Mouse (Mus musculus): ENCODE measurements around the gene Eno1. TPM values are rescaled to one million over a fixed set of nuclear protein-coding genes. Genes with fewer than 3 reads are reported as not detected.

Eno1 gene
- polyA plus RNA-seq, 1 experiment, result 505 TPM

DNA sequence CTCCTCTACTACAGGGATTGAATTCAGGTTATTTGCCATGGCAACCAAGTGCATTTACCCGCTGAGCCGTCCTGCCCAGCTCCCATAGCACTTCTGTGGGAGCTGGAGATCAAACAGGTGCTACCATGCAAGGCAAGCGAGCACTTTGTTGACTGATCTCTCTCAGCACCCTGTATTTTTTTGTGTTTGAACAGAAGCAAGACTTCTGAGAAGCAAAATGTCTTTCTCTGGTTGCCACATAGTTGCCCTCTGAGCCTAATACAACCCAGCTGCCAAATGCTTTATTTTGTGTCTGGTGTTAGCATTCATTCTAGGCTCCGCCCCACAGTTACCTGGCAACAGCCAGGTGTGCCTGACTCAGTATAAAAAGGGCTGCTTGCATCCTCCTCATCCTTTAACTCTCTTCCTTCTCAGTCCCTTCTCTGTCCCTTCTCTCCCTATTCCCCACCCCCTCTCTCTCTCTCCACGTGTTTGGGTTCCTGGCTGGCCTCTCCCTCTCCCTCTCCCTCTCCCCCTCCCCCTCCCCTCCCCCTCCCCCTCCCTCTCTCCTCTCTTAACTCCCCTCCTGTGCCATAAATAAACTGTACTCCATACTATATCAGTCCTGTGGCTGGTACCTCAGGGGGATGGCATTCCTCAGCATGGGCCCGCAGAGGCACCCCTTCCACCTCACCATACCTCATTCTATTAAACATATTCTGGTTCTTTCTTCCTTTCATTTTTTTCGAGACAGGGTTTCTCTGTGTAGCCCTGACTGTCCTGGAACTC is 7.8 kb upstream of the Eno1 start:
- DNase-seq (ENCODE audit: low read depth), result no peak
- TF ChIP-seq CTCF (IDR thresholded peaks at IDR 0.05; ENCODE audit: borderline replicate concordance, extremely low read depth, insufficient read depth, insufficient read length), result no peak
- no peak for TF ChIP-seq POLR2A (IDR thresholded peaks at IDR 0.05; ENCODE audit: borderline replicate concordance, extremely low read depth, insufficient read depth, insufficient read length, poor library complexity, severe bottlenecking)

DNA sequence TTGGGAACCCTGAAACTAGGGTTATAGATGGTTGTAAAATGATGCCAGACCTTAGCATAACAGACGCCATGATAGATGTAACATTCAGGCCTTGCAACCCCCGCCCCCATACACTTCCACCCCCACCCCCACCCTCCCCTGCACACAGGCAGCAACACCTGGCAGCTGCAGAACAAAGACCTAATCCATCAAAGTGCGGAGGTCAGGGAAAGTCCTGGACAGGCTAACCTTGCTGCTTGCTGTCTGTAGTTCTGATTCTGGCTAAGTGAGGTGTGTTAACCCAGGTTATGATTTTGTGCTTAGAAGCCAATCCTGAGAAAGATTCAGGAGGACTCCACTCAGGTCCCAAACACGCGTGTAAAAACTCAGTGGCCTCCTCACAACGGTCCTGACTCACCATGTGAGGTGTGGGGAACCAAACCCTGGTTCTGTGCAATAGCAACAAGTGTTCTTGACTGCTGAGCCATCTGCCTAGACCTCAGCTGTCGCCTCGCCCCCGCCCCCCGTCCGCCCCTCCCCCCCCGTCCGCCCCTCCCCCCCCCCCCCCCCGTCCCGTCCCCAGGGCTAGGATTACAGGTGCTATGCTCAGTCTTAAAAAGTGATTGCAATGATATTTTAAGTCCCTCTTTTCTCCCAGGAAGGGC is 6.7 kb upstream of the Eno1 start:
- DNase-seq (ENCODE audit: low read depth), result no peak
- TF ChIP-seq CTCF (IDR thresholded peaks at IDR 0.05; ENCODE audit: borderline replicate concordance, extremely low read depth, insufficient read depth, insufficient read length) (no peak), POLR2A (IDR thresholded peaks at IDR 0.05; ENCODE audit: borderline replicate concordance, extremely low read depth, insufficient read depth, insufficient read length, poor library complexity, severe bottlenecking) (no peak)

DNA sequence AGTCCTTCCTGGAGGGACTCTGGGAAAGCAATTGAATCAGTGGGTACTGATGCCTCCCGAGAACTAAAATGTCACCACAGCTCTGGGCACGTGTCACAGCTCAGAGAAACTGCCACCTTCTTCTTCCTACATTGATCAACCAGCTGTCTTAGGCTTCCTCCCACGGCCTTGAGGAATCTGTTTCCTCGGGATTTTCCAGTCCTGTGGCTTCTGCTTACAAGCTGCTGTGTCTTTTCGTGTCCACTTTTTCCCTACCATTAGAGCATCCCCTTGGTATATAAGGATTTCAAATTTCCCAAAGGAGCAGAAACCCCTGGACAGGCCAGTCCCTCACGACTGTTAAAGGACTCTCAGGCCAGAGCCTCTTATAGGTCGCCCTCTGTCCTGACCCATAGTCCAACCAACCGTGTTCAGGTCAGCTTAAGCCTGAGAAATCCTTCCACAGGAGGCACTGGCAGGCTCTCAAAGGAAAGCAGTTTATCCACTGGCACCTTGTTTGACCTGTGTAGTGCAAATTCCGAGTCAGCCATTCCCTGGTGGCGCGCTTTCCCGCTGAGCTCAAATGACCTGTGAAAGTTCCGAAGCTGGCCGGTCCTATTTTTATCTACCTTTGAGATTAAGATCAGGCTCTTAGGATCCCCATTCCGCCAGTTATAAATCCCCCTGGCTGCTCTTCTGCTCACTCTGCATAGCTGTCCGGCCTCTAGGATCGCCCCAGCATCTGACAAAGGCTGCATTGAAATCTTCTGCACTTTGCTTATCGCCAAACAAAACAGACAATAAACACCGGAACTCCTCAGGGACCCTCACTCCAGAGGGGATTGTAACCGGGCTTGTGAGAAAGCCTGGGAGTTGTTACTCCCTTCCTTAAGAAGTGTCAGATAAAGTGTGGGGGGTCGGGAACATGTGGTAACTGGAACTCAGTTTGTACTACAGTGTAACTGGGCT is 5.8 kb upstream of the Eno1 start:
- no peak for DNase-seq (ENCODE audit: low read depth)
- TF ChIP-seq CTCF (IDR thresholded peaks at IDR 0.05; ENCODE audit: borderline replicate concordance, extremely low read depth, insufficient read depth, insufficient read length) (no peak), POLR2A (IDR thresholded peaks at IDR 0.05; ENCODE audit: borderline replicate concordance, extremely low read depth, insufficient read depth, insufficient read length, poor library complexity, severe bottlenecking) (no peak)

DNA sequence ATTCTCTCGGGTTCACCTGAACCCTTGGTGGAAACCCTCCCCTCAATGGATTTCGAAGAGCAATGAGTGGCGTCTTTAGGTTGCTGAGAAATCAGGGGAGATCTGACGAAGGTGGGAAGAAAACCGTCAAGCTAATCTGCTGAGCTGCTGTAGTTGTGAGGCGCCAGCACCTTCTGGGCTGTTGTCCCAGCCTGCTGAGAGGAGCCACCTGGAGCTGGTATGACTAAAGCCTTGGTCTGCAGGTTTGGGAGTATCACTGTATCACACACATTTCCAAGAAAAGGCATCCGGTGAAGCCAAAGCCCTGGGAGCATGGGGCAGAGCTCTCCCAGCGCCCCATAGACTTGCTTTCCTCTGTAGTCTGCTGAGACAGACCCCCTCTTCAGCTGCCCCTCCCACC is 4.7 kb upstream of the Eno1 start:
- TF ChIP-seq POLR2A (IDR thresholded peaks at IDR 0.05; ENCODE audit: borderline replicate concordance, extremely low read depth, insufficient read depth, insufficient read length, poor library complexity, severe bottlenecking), result no peak
- no peak for DNase-seq (ENCODE audit: low read depth)

DNA sequence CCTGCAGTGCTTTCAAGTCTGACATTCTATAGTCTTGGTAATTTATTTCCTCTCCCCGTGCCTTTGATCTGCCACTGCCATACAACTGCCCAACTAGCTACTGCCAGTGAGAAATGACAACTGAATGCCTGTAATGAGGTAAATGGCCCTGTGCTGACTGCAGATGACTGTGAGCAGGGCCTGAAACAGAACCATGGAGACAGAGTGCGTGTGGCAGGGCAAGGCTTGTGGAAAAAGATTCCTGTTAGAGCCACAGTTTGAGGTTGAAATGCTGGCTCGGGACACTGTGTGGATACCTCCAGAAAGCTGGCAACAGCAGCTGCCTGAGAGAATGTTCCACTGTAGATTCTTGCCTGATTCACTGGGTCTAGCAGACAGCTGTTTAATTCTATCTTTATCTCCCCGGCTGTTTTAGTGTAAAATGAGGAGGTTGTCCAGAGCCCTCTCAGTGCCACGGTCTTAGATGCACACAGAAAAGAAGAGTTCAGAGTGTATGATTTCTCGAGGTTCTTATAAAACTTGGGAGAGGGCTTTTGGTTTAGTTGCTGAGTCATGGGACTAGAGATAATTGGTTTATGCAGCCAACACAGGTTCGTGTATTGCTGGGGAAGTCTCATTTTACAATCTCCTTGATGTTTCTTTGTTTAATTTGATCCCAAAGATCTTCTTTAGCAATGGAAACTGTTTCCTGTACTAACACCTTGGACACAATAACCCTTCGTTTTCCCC is 1.8 kb upstream of the Eno1 start:
- TF ChIP-seq CTCF (IDR thresholded peaks at IDR 0.05; ENCODE audit: borderline replicate concordance, extremely low read depth, insufficient read depth, insufficient read length) (no peak), POLR2A (IDR thresholded peaks at IDR 0.05; ENCODE audit: borderline replicate concordance, extremely low read depth, insufficient read depth, insufficient read length, poor library complexity, severe bottlenecking) (no peak)
- peak; percentile 64 for DNase-seq (ENCODE audit: low read depth)

DNA sequence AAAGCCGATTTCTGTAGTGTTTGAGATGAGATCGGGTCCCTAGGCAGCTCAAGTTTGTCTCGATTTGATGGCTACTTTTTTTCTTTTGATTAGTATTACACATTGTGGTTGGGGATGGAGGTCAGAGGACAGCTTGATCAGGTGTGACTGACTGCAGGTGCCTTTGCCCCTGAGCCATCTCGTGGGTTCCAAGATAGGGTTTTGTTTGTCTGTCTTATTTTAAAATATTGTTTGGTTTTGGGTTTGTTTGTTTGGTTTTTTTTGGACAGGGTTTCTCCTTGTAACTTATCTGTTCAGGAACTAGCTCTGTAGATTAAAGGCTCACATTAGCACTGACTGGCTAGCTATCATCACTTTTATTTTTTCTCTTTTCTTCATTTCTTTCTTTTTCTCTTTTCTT is 936 bp upstream of the Eno1 start:
- no peak for TF ChIP-seq POLR2A (IDR thresholded peaks at IDR 0.05; ENCODE audit: borderline replicate concordance, extremely low read depth, insufficient read depth, insufficient read length, poor library complexity, severe bottlenecking)
- TF ChIP-seq CTCF (IDR thresholded peaks at IDR 0.05; ENCODE audit: borderline replicate concordance, extremely low read depth, insufficient read depth, insufficient read length), result no peak
- no peak for DNase-seq (ENCODE audit: low read depth)

DNA sequence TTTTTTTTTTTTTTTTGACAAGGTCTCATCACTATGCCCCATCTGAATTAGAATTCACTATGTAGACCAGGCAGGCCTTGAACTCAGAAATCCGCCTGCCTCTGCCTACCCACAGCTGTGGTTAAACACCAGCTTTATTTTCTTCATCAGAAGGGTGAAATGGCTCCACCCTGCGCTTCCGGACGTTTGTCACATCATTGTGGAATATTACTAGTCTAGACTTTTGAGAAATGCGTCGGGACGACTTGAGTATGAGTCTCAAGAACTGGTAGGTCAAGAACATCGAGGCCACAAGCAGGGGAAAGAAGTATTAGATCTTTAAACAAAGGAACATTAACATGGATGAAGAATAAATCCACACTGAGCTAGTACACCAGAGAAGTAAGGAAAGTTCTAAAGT is 490 bp upstream of the Eno1 start:
- no peak for DNase-seq (ENCODE audit: low read depth)
- TF ChIP-seq CTCF (IDR thresholded peaks at IDR 0.05; ENCODE audit: borderline replicate concordance, extremely low read depth, insufficient read depth, insufficient read length) (no peak), POLR2A (IDR thresholded peaks at IDR 0.05; ENCODE audit: borderline replicate concordance, extremely low read depth, insufficient read depth, insufficient read length, poor library complexity, severe bottlenecking) (no peak)

DNA sequence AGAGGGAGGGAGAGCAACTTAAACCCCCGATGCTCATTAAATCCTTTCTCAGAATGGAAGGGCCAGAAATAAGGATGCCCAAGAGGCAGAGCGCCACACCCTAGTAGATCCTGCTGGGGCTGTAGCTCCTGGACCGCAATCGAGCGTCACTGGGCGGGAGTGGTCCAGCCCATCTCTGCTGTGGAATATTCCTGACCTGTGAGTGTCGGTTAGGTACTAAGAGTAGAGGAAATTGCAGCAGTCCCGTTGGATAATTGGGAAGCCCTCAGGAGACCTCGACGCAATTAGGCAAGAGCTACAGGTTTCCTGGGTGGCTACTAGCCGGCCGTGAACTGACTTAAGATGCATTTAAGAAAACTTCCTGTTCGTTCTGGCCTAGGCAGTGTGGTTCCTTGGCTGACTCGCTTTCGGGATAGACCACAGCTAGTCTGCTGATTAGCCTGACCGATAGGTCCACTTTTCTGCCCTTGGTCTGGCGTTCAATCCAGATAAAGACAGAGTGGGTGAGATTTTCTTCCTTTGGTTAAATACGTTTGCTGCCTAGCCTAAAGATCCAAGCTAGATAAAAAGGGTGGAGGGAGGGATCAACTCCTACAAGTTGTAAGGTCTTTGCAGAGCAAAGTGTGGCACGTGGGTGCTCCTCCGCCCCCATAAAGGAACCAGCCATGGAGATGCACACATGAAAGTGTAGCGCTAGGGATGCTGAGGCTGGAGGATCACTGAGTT is 1.3 kb downstream of the Eno1 start:
- no peak for TF ChIP-seq CTCF (IDR thresholded peaks at IDR 0.05; ENCODE audit: borderline replicate concordance, extremely low read depth, insufficient read depth, insufficient read length)
- TF ChIP-seq POLR2A (IDR thresholded peaks at IDR 0.05; ENCODE audit: borderline replicate concordance, extremely low read depth, insufficient read depth, insufficient read length, poor library complexity, severe bottlenecking), result no peak
- DNase-seq (ENCODE audit: low read depth), result peak; percentile 49

DNA sequence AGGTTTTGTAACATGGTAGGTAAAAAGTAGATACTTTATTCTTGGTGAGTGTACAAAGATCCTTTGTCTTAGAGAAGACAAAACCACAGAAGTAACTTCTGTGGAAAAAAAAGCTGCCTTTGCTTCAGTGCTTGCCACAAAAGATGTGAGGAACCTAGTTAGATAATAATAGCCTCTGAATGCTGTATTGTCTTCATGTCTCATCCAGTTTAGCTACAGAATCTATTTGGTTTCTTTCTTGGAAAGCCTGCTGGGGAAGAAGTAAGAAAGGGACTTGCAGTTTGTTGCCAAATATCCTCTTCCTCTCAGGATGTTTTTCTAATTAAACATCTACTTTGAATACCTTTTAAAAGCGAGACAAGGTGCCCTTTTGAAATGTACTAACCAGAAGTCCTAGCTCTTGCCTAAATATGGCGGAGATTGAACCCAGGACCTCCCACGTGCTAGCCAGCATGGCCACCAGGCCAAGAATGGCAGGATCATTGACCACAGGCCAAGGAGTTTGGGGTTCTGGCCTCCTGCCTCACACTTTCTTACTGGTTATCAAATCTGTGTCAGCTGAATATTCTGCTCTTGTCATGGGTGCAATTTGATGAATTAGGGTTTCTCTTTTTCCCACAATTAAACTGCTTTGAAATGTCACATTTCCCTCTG is 2.0 kb downstream of the Eno1 start:
- TF ChIP-seq POLR2A (IDR thresholded peaks at IDR 0.05; ENCODE audit: borderline replicate concordance, extremely low read depth, insufficient read depth, insufficient read length, poor library complexity, severe bottlenecking) (no peak), CTCF (IDR thresholded peaks at IDR 0.05; ENCODE audit: borderline replicate concordance, extremely low read depth, insufficient read depth, insufficient read length) (no peak)
- DNase-seq (ENCODE audit: low read depth), result no peak

DNA sequence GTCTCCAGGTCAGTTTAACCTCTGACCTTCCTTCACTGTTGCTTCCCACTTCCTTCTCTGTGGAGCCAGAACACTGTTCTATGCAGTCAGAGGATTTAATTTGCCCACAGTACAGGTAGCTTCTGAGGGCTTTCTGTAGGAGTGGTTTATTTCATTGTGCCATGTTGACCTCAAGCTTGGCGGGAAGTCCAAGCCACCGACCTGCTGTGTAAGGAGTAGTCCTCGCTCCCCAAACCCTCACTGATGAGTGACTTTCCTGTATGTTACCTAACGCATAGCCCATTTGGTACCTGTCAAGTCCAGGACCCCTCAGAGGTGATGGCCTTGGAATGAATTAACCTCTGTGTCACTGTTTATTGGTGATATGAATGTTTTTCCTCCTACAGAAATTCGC is 2.6 kb downstream of the Eno1 start:
- no peak for TF ChIP-seq POLR2A (IDR thresholded peaks at IDR 0.05; ENCODE audit: borderline replicate concordance, extremely low read depth, insufficient read depth, insufficient read length, poor library complexity, severe bottlenecking)
- no peak for TF ChIP-seq CTCF (IDR thresholded peaks at IDR 0.05; ENCODE audit: borderline replicate concordance, extremely low read depth, insufficient read depth, insufficient read length)
- DNase-seq (ENCODE audit: low read depth), result no peak
